Mouse (Mus musculus): ENCODE measurements around the gene Senp3. TPM values are rescaled to one million over a fixed set of nuclear protein-coding genes. Genes with fewer than 3 reads are reported as not detected.
"Not testable (repeated sequence)": the region's sequence is repeated elsewhere in the genome, so short reads cannot be mapped to it uniquely, and the experiment has no call there.

Senp3 gene
- polyA plus RNA-seq, 1 experiment = 65.3 TPM

DNA sequence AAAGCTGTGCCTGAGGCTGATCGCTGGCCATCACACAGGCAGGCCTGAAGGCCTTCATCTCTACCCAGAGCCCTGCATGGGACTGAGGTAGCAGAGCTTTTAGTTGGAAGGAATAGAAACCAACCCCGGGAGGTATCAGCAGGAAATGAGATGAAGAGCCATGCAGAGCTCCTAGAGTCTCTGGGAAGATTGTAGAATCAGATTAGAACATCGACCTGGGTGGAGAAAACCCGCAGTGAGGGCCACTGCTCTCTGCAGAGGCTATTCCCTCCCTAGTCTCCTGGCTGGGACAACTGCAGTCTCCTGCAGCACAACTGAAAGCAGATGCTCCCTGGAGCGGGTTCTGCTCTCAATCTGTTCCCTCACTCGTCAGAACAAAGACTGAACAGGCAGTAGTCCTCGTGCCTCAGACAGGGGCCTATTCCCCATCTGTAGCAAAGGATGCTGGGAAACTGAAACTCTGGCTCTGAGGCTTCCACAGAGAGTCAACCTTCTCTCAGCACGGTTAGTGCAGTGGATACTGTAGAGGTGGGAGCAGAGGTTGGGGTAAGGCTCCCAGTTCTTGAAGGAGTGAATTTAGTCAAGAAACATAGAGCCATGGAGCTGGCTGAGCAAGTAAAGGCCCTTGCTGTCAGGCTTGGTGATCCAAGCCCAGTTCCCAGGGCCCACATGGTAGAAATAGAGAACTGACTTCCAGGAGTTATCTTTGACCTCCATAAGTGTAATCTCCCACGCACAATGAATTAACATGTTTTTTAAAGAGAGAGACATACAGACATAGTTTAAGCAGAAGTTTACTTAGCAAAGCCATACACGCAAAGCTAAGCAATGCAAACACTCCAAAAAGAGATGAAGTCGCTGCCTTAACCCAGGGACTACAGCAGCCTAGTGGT lies 27.9 kb upstream of the Senp3 start:
- no peak overlapping the region for H3K4me3 ChIP-seq (ENCODE audit: insufficient read depth, low read depth, low read length)
- no peaks in the 10 kb centered on the region for H3K4me1 ChIP-seq (ENCODE audit: control insufficient read depth, insufficient read depth, insufficient read length, low read length)
- H3K27ac ChIP-seq (replicated peaks; ENCODE audit: low read depth, low read length) = no peak overlapping the region

- Histone ChIP-seq H3K4me1 (ENCODE audit: control insufficient read depth, insufficient read depth, insufficient read length, low read length) (no peaks in the 10 kb centered on the region), H3K27ac (replicated peaks; ENCODE audit: low read depth, low read length) (no peak overlapping the region), H3K4me3 (ENCODE audit: insufficient read depth, low read depth, low read length) (no peak overlapping the region)
Measured at GRCm38 (mm10) chr11:69708614-69709265, 26.9 kb upstream of the Senp3 start.

GRCm38 (mm10) chr11:69707873-69708381 lies 26.0 kb upstream of the Senp3 start:
- H3K27ac ChIP-seq (replicated peaks; ENCODE audit: low read depth, low read length) = no peak overlapping the region

DNA sequence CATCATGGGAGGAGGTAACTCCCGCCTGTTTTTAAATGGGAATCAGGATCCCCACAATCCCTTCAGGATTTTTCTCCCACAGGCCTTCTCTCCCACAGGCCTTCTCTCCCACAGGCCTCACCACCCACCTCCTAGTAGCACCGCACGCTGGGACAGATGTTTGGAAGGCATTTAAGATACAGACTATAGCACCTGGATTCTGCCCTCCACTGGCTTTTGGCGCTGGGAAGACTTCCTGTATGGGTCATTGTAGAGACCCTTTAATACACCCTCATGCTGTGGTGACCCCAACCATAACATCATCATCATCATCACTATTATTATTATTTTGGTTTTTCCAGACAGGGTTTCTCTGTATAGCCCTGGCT lies 25.6 kb upstream of the Senp3 start:
- H3K27ac ChIP-seq (replicated peaks; ENCODE audit: low read depth, low read length) = no peak overlapping the region
- H3K4me3 ChIP-seq (ENCODE audit: insufficient read depth, low read depth, low read length) = no peak overlapping the region

More at GRCm38 (mm10) chr11:69707873-69708381, 26.0 kb upstream of the Senp3 start:
- Histone ChIP-seq H3K4me1 (ENCODE audit: control insufficient read depth, insufficient read depth, insufficient read length, low read length) (no peaks in the 10 kb centered on the region), H3K4me3 (ENCODE audit: insufficient read depth, low read depth, low read length) (no peak overlapping the region)

DNA sequence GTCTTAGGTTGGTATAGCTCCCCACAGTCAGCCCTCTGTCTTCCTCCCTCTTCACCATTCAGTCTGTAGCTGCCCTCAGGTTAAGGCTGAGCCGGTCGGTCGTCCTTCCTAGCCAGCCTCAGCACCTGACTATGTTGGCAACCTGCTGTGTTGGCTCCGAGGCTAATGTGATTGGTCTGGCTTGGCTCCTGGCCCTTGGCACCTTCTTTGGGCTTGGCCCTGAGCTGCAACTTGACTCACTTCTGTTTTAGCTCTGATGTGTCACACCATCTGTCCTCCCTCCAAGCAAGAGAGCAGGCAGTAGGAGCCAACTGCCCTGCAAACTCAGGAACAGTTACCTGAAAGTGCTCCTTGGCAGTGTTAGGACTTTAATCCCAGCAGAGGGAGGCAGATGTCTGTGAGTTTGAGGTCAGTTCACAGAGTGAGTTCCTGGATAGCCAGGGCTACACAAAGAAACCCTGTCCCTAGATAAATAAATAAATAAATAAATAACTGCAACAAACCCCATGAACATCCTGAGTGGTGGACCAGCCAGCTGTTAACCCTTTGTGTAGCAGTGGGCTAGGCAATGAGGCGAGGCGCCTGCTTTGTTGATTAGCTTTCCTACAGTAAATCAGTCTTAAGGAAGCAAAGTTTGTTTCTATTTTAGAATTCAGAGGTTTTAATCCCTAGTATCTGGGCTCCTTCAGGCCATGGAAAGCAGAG lies 25.0 kb upstream of the Senp3 start:
- Histone ChIP-seq H3K27ac (replicated peaks; ENCODE audit: low read depth, low read length) (no peak overlapping the region), H3K4me1 (ENCODE audit: control insufficient read depth, insufficient read depth, insufficient read length, low read length) (no peaks in the 10 kb centered on the region), H3K4me3 (ENCODE audit: insufficient read depth, low read depth, low read length) (no peak overlapping the region)

More for the DNA sequence above, 25.6 kb upstream of the Senp3 start:
- H3K4me1 ChIP-seq (ENCODE audit: control insufficient read depth, insufficient read depth, insufficient read length, low read length) = no peaks in the 10 kb centered on the region

DNA sequence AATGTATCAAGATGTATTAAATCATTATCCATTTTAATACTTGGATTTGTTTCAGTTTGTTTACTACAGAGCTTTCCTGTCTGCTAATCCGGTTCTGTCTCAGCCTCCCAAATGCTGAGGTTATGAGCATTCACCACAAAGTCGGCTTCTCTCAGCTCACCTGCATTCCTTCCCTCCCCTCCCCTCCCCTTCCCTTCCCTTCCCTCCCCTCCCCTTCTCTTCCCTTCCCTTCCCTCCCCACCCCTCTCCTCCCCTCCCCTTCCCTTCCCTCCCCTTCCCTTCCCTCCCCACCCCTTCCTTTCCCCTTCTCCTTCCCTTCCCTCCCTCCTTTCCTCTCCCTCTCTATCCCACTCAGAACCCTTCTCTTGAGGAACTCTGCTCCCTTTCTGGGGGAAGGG lies 22.7 kb upstream of the Senp3 start:
- Histone ChIP-seq H3K4me1 (ENCODE audit: control insufficient read depth, insufficient read depth, insufficient read length, low read length) (no peaks in the 10 kb centered on the region), H3K4me3 (ENCODE audit: insufficient read depth, low read depth, low read length) (no peak overlapping the region), H3K27ac (replicated peaks; ENCODE audit: low read depth, low read length) (no peak overlapping the region)

GRCm38 (mm10) chr11:69703814-69704612 lies 22.1 kb upstream of the Senp3 start:
- H3K4me1 ChIP-seq (ENCODE audit: control insufficient read depth, insufficient read depth, insufficient read length, low read length) = no peaks in the 10 kb centered on the region

DNA sequence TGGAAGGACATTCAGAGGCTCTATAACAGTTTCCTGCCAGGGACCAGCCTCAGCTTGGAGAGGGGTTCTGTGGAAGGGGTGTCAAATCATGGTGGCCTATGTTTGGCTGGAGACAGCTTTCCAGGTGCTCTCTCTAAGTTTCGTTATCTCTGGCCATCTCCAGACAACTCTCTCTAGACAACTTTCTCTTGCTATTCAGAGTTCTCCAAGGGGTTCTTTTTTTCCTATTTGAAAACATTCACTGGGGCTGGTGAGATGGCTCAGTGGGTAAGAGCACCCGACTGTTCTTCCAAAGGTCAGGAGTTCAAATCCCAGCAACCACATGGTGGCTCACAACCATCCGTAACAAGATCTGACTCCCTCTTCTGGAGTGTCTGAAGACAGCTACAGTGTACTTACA lies 21.5 kb upstream of the Senp3 start:
- not testable (repeated sequence) for H3K4me1 ChIP-seq (ENCODE audit: control insufficient read depth, insufficient read depth, insufficient read length, low read length); H3K27ac ChIP-seq (replicated peaks; ENCODE audit: low read depth, low read length); H3K4me3 ChIP-seq (ENCODE audit: insufficient read depth, low read depth, low read length)

More at GRCm38 (mm10) chr11:69703814-69704612, 22.1 kb upstream of the Senp3 start:
- no peak overlapping the region for H3K27ac ChIP-seq (replicated peaks; ENCODE audit: low read depth, low read length)
- no peak overlapping the region for H3K4me3 ChIP-seq (ENCODE audit: insufficient read depth, low read depth, low read length)

- not testable (repeated sequence) for H3K27ac ChIP-seq (replicated peaks; ENCODE audit: low read depth, low read length); H3K4me3 ChIP-seq (ENCODE audit: insufficient read depth, low read depth, low read length); H3K4me1 ChIP-seq (ENCODE audit: control insufficient read depth, insufficient read depth, insufficient read length, low read length)
Measured at GRCm38 (mm10) chr11:69702886-69703285, 21.0 kb upstream of the Senp3 start.

DNA sequence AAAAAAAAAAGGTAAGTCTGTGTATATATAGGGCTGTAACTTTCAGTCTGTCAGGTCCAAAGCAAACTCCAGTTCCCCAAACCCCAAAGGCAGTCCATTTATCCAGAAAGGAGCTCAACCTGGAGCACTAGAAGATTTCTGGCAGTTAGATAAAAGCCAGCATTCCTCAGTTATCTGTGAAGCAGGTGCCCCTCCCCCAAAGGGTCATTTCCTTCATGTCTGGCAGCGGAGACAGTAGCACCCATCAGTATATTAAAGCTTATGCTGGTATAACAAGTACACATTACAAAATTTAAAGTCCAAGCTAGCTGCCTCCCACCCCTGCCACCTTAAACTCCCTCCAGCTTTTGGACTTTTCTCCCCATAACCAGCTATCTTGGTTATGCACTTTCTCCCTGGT lies 17.7 kb upstream of the Senp3 start:
- no peak overlapping the region for H3K27ac ChIP-seq (replicated peaks; ENCODE audit: low read depth, low read length)
- no peaks in the 10 kb centered on the region for H3K4me1 ChIP-seq (ENCODE audit: control insufficient read depth, insufficient read depth, insufficient read length, low read length)
- H3K4me3 ChIP-seq (ENCODE audit: insufficient read depth, low read depth, low read length) = no peak overlapping the region

- H3K4me1 ChIP-seq (ENCODE audit: control insufficient read depth, insufficient read depth, insufficient read length, low read length) = no peaks in the 10 kb centered on the region
- H3K27ac ChIP-seq (replicated peaks; ENCODE audit: low read depth, low read length) = no peak overlapping the region
- H3K4me3 ChIP-seq (ENCODE audit: insufficient read depth, low read depth, low read length) = no peak overlapping the region
Measured at GRCm38 (mm10) chr11:69698574-69698973, 16.7 kb upstream of the Senp3 start.

DNA sequence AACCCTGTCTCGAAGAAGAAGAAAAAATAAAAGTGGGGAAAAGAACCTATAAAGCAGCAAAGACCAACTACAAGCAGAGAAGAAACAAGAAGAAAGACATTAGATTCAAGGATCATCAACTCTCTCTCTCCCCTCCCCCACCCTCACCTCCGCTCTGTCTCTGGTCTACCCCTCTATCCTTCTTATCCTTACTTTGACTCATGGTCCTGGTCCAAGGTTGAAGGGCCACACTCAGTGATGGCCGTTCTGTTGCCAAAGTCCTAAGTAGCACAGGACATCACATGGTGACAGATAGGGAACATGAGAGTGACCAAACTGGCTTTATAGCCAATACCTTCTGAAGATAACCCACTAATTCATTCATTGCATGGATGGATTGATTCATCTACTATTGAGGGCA lies 15.5 kb upstream of the Senp3 start:
- Histone ChIP-seq H3K4me3 (ENCODE audit: insufficient read depth, low read depth, low read length) (no peak overlapping the region), H3K4me1 (ENCODE audit: control insufficient read depth, insufficient read depth, insufficient read length, low read length) (0 out of 2 replicates have a peak, but pooled peaks cover 3% of the 10 kb centered on the region), H3K27ac (replicated peaks; ENCODE audit: low read depth, low read length) (no peak overlapping the region)

DNA sequence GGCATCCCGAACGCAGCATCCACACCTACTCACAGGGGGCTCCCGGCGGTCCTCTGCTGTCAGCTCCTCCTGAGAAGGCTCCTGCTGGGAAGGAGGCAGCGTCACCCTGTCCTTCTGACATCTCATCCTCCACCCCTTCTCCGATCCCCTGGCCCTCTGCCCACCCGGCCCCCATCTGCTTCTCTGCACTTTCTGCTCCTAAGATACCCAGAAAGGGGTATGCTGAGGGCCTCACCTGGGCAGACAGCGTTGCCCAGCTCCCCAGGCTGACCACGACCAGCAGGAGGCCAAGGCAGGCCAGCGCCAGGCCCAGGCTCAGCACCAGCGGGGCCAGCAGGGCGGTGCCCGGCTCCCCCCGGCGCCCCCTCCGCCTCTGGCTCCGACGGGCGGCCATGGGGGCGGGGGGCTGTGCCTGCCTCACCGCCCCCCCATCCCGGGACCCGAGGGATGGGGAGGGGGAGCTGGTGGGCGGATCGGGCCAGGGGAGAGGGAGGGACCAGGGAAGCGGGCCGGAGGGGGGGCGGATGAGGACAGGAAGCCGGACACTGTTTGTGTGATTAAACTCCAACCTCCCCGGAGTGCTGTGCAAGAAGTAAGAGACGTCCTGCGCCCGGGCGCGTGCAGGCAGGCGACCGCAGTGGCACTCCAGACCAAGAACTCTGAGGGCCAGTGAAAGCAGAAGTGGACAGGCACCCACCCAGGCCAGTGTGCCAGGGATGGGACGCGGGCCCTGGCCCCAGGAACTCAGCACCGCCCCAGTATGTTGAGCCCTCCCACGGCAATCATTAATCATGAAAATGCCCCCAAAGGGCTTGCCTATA lies 13.7 kb upstream of the Senp3 start, which contains the start of the genes Tnfsf12 and Tnfsfm13:
Gene Tnfsf12 (minus strand): TSS at position 489 of the 821 bp plus-strand sequence.
Gene Tnfsfm13 (minus strand): TSS at position 738 of the 821 bp plus-strand sequence.
- peak within 1 kb of the TSS; percentile 81 for H3K27ac ChIP-seq (replicated peaks; ENCODE audit: low read depth, low read length)
- 0 out of 2 replicates have a peak, but pooled peaks cover 3% of the 10 kb centered on the region for H3K4me1 ChIP-seq (ENCODE audit: control insufficient read depth, insufficient read depth, insufficient read length, low read length)
- H3K4me3 ChIP-seq (ENCODE audit: insufficient read depth, low read depth, low read length) = peak within 1 kb of the TSS; percentile 78

DNA sequence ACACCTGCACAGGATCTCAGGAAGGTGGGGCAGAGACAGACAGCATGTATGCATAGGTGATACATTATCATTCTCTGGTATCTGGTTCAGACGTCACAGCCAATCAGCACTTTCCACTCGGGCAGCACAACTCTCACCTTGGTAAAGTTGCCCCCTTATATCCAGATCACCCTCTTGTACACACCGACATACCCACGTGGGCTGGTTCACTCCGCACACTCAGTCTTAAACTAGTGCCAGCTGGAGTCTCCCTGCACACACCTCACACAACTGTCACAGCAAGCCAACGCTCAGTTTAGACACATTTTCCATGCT lies 13.1 kb upstream of the Senp3 start:
- H3K4me1 ChIP-seq (ENCODE audit: control insufficient read depth, insufficient read depth, insufficient read length, low read length) = 0 out of 2 replicates have a peak, but pooled peaks cover 3% of the 10 kb centered on the region
- peak overlapping the region; percentile 78 for H3K4me3 ChIP-seq (ENCODE audit: insufficient read depth, low read depth, low read length)
- H3K27ac ChIP-seq (replicated peaks; ENCODE audit: low read depth, low read length) = peak overlapping the region; percentile 81

All from brown adipose tissue, adult 24 weeks (tissue).